Mouse (Mus musculus): ENCODE results near the gene Zfp64. TPM values are rescaled to one million over a fixed set of nuclear protein-coding genes. Genes with fewer than 3 reads are reported as not detected.

Gene Zfp64
- polyA plus RNA-seq, 1 experiment from 2014 or later, result 39.4 TPM

- peaks cover 4% of the 10 kb centered on the region; the same call in 1 of the 2 replicates for H3K4me1 ChIP-seq (replicated peaks; ENCODE audit: control insufficient read depth, insufficient read depth, low read length)
- H3K36me3 ChIP-seq (ENCODE audit: control insufficient read depth, insufficient read depth, low read length), result no peaks in the 10 kb centered on the region
- no peak overlapping the region for H3K4me3 ChIP-seq (ENCODE audit: low read depth, low read length)
- no peak overlapping the region for H3K9ac ChIP-seq (ENCODE audit: low read length)
- H3K27me3 ChIP-seq (ENCODE audit: control insufficient read depth, insufficient read depth, low read length), result no peaks in the 10 kb centered on the region
- H3K9me3 ChIP-seq (ENCODE audit: control insufficient read depth, low read length), result no peaks in the 10 kb centered on the region
- WGBS, result 28% methylated on average over 8 of the region's 8 CpGs
- ATAC-seq (replicated peaks; ENCODE audit: low FRiP score) (no peak), DNase-seq (ENCODE audit: low spot score) (peak; percentile 72)
- no peak overlapping the region for H3K4me2 ChIP-seq (ENCODE audit: low read depth, low read length, severe bottlenecking)
- no peak overlapping the region for H3K27ac ChIP-seq (ENCODE audit: low read depth, low read length)
These were observed 52.8 kb downstream of the Zfp64 start for GRCm38 (mm10) chr2:168902634-168903033.

GRCm38 (mm10) chr2:168897906-168898305, 57.5 kb downstream of the Zfp64 start:
- Histone ChIP-seq H3K4me3 (ENCODE audit: low read depth, low read length) (no peak overlapping the region), H3K4me1 (replicated peaks; ENCODE audit: control insufficient read depth, insufficient read depth, low read length) (no peaks in the 10 kb centered on the region), H3K36me3 (ENCODE audit: control insufficient read depth, insufficient read depth, low read length) (no peaks in the 10 kb centered on the region), H3K27me3 (ENCODE audit: control insufficient read depth, insufficient read depth, low read length) (no peaks in the 10 kb centered on the region), H3K9me3 (ENCODE audit: control insufficient read depth, low read length) (no peaks in the 10 kb centered on the region), H3K9ac (ENCODE audit: low read length) (no peak overlapping the region), H3K27ac (ENCODE audit: low read depth, low read length) (no peak overlapping the region), H3K4me2 (ENCODE audit: low read depth, low read length, severe bottlenecking) (no peak overlapping the region)
- WGBS, result 80% methylated on average over 7 of the region's 7 CpGs
- ATAC-seq (replicated peaks; ENCODE audit: low FRiP score), result no peak
- no peak for DNase-seq (ENCODE audit: low spot score)

GRCm38 (mm10) chr2:168895531-168895930, 59.9 kb downstream of the Zfp64 start:
- Histone ChIP-seq H3K4me3 (ENCODE audit: low read depth, low read length) (no peak overlapping the region), H3K9me3 (ENCODE audit: control insufficient read depth, low read length) (no peaks in the 10 kb centered on the region), H3K27me3 (ENCODE audit: control insufficient read depth, insufficient read depth, low read length) (no peaks in the 10 kb centered on the region), H3K36me3 (ENCODE audit: control insufficient read depth, insufficient read depth, low read length) (no peaks in the 10 kb centered on the region), H3K9ac (ENCODE audit: low read length) (no peak overlapping the region), H3K4me1 (replicated peaks; ENCODE audit: control insufficient read depth, insufficient read depth, low read length) (no peaks in the 10 kb centered on the region), H3K4me2 (ENCODE audit: low read depth, low read length, severe bottlenecking) (no peak overlapping the region), H3K27ac (ENCODE audit: low read depth, low read length) (no peak overlapping the region)
- no peak for ATAC-seq (replicated peaks; ENCODE audit: low FRiP score)
- no peak for DNase-seq (ENCODE audit: low spot score)
- WGBS, result 90% methylated on average over 8 of the region's 8 CpGs

GRCm38 (mm10) chr2:168894738-168895137, 60.6 kb downstream of the Zfp64 start:
- Histone ChIP-seq H3K4me3 (ENCODE audit: low read depth, low read length) (no peak overlapping the region), H3K4me1 (replicated peaks; ENCODE audit: control insufficient read depth, insufficient read depth, low read length) (no peaks in the 10 kb centered on the region), H3K36me3 (ENCODE audit: control insufficient read depth, insufficient read depth, low read length) (no peaks in the 10 kb centered on the region), H3K4me2 (ENCODE audit: low read depth, low read length, severe bottlenecking) (no peak overlapping the region), H3K27ac (ENCODE audit: low read depth, low read length) (no peak overlapping the region), H3K27me3 (ENCODE audit: control insufficient read depth, insufficient read depth, low read length) (no peaks in the 10 kb centered on the region), H3K9ac (ENCODE audit: low read length) (no peak overlapping the region), H3K9me3 (ENCODE audit: control insufficient read depth, low read length) (no peaks in the 10 kb centered on the region)
- DNase-seq (ENCODE audit: low spot score) (no peak), ATAC-seq (replicated peaks; ENCODE audit: low FRiP score) (no peak)
- WGBS, result 92% methylated on average over 7 of the region's 7 CpGs

- H3K4me2 ChIP-seq (ENCODE audit: low read depth, low read length, severe bottlenecking), result no peak overlapping the region
- H3K4me3 ChIP-seq (ENCODE audit: low read depth, low read length), result no peak overlapping the region
- no peaks in the 10 kb centered on the region for H3K36me3 ChIP-seq (ENCODE audit: control insufficient read depth, insufficient read depth, low read length)
- ATAC-seq (replicated peaks; ENCODE audit: low FRiP score), result no peak
- no peak overlapping the region for H3K27ac ChIP-seq (ENCODE audit: low read depth, low read length)
- no peaks in the 10 kb centered on the region for H3K9me3 ChIP-seq (ENCODE audit: control insufficient read depth, low read length)
- no peaks in the 10 kb centered on the region for H3K27me3 ChIP-seq (ENCODE audit: control insufficient read depth, insufficient read depth, low read length)
- no peaks in the 10 kb centered on the region for H3K4me1 ChIP-seq (replicated peaks; ENCODE audit: control insufficient read depth, insufficient read depth, low read length)
- no peak for DNase-seq (ENCODE audit: low spot score)
- 85% methylated on average over 2 of the region's 2 CpGs for WGBS
- no peak overlapping the region for H3K9ac ChIP-seq (ENCODE audit: low read length)
These were observed 63.3 kb downstream of the Zfp64 start for GRCm38 (mm10) chr2:168892057-168892456.

GRCm38 (mm10) chr2:168884641-168885040, 70.7 kb downstream of the Zfp64 start:
- Histone ChIP-seq H3K9me3 (ENCODE audit: control insufficient read depth, low read length) (no peaks in the 10 kb centered on the region), H3K4me3 (ENCODE audit: low read depth, low read length) (no peak overlapping the region), H3K9ac (ENCODE audit: low read length) (no peak overlapping the region), H3K36me3 (ENCODE audit: control insufficient read depth, insufficient read depth, low read length) (no peaks in the 10 kb centered on the region), H3K27ac (ENCODE audit: low read depth, low read length) (no peak overlapping the region), H3K4me1 (replicated peaks; ENCODE audit: control insufficient read depth, insufficient read depth, low read length) (no peaks in the 10 kb centered on the region), H3K27me3 (ENCODE audit: control insufficient read depth, insufficient read depth, low read length) (no peaks in the 10 kb centered on the region), H3K4me2 (ENCODE audit: low read depth, low read length, severe bottlenecking) (no peak overlapping the region)
- no peak for ATAC-seq (replicated peaks; ENCODE audit: low FRiP score)
- WGBS, result 72% methylated on average over 8 of the region's 8 CpGs
- DNase-seq (ENCODE audit: low spot score), result no peak

- Histone ChIP-seq H3K4me2 (ENCODE audit: low read depth, low read length, severe bottlenecking) (no peak overlapping the region), H3K27ac (ENCODE audit: low read depth, low read length) (no peak overlapping the region), H3K9ac (ENCODE audit: low read length) (no peak overlapping the region), H3K36me3 (ENCODE audit: control insufficient read depth, insufficient read depth, low read length) (no peaks in the 10 kb centered on the region), H3K4me1 (replicated peaks; ENCODE audit: control insufficient read depth, insufficient read depth, low read length) (no peaks in the 10 kb centered on the region), H3K4me3 (ENCODE audit: low read depth, low read length) (no peak overlapping the region), H3K9me3 (ENCODE audit: control insufficient read depth, low read length) (no peaks in the 10 kb centered on the region), H3K27me3 (ENCODE audit: control insufficient read depth, insufficient read depth, low read length) (no peaks in the 10 kb centered on the region)
- WGBS, result 84% methylated on average over 1 of the region's 1 CpGs
- DNase-seq (ENCODE audit: low spot score) (no peak), ATAC-seq (replicated peaks; ENCODE audit: low FRiP score) (no peak)
These were observed 72.4 kb downstream of the Zfp64 start for GRCm38 (mm10) chr2:168882997-168883396.

GRCm38 (mm10) chr2:168881927-168882326, 73.5 kb downstream of the Zfp64 start:
- DNase-seq (ENCODE audit: low spot score) (no peak), ATAC-seq (replicated peaks; ENCODE audit: low FRiP score) (no peak)
- 52% methylated on average over 5 of the region's 5 CpGs for WGBS
- Histone ChIP-seq H3K4me1 (replicated peaks; ENCODE audit: control insufficient read depth, insufficient read depth, low read length) (no peaks in the 10 kb centered on the region), H3K4me2 (ENCODE audit: low read depth, low read length, severe bottlenecking) (no peak overlapping the region), H3K36me3 (ENCODE audit: control insufficient read depth, insufficient read depth, low read length) (no peaks in the 10 kb centered on the region), H3K9me3 (ENCODE audit: control insufficient read depth, low read length) (no peaks in the 10 kb centered on the region), H3K4me3 (ENCODE audit: low read depth, low read length) (no peak overlapping the region), H3K9ac (ENCODE audit: low read length) (no peak overlapping the region), H3K27me3 (ENCODE audit: control insufficient read depth, insufficient read depth, low read length) (no peaks in the 10 kb centered on the region), H3K27ac (ENCODE audit: low read depth, low read length) (no peak overlapping the region)

GRCm38 (mm10) chr2:168879573-168879972, 75.8 kb downstream of the Zfp64 start:
- ATAC-seq (replicated peaks; ENCODE audit: low FRiP score), result no peak
- no peak for DNase-seq (ENCODE audit: low spot score)
- H3K9ac ChIP-seq (ENCODE audit: low read length), result no peak overlapping the region
- 85% methylated on average over 10 of the region's 10 CpGs for WGBS
- H3K27ac ChIP-seq (ENCODE audit: low read depth, low read length), result no peak overlapping the region
- H3K9me3 ChIP-seq (ENCODE audit: control insufficient read depth, low read length), result no peaks in the 10 kb centered on the region
- H3K4me1 ChIP-seq (replicated peaks; ENCODE audit: control insufficient read depth, insufficient read depth, low read length), result no peaks in the 10 kb centered on the region
- H3K27me3 ChIP-seq (ENCODE audit: control insufficient read depth, insufficient read depth, low read length), result no peaks in the 10 kb centered on the region
- H3K36me3 ChIP-seq (ENCODE audit: control insufficient read depth, insufficient read depth, low read length), result no peaks in the 10 kb centered on the region
- H3K4me3 ChIP-seq (ENCODE audit: low read depth, low read length), result no peak overlapping the region
- no peak overlapping the region for H3K4me2 ChIP-seq (ENCODE audit: low read depth, low read length, severe bottlenecking)

Measured in forebrain, embryonic 11.5 days (tissue).